Mouse (Mus musculus) brain, adult 2 months (tissue): ENCODE measurements around the gene Sypl.
"Not testable (repeated sequence)": the region's sequence is repeated elsewhere in the genome, so short reads cannot be mapped to it uniquely, and the experiment has no call there.

Source experiments
- DNase-seq: peaks from one replicate; pipeline ENCODE4 v3.0.0; 2011; ENCODE audit warnings: low read depth, low spot score

The Sypl gene

GRCm38 (mm10) chr12:32943347-32943746 lies 10.3 kb upstream of the Sypl start:
- DNase-seq, result peak; percentile 39

DNA sequence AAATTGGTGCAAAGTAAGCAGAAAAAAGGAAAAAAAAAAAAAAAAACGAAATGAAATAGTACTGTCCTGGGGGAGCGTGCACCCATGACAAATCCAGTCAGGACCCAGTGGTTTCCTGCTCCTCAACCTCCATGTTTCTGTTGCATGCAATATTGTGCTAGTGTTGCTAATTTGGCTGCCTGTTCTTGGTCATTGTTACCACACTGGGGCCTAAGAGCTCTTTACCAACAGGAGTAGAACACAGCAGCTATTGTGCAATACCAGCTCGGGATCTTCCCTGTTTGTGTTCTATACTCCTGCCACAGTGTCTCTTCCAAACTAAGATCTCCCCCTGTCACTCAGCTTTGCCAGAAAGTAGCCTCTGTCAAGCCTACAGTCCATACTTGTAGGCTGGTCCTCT lies 9.7 kb upstream of the Sypl start:
- peak; percentile 33 for DNase-seq

DNA sequence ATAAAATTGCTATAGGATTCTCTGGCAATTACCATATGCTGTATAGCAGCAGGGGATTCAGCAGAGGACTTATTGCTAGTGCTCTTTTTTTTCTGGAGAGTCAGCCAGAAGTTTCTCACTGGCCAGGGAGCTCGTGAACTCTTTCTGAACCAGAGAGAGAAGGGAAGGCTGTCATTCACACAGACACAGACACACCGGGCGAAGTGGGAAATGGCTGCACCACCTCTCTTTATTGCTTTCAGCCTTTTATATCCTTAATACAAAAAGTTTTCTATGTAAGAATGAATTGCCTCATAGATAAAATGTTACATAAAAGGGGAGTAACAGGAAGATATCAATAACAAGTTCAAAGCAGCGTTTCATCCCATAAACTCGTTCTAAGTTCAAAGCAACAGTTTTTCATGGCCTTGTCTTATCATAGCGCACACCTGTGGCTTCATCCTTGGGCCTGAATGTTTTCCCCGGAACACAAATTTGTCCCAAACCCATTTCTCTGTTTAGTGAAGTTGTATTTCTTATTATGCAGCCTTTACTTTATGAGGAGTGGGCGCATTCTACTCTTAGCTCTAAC lies 8.7 kb upstream of the Sypl start:
- no peak for DNase-seq

GRCm38 (mm10) chr12:32946376-32946775 lies 7.3 kb upstream of the Sypl start:
- DNase-seq, result no peak

DNA sequence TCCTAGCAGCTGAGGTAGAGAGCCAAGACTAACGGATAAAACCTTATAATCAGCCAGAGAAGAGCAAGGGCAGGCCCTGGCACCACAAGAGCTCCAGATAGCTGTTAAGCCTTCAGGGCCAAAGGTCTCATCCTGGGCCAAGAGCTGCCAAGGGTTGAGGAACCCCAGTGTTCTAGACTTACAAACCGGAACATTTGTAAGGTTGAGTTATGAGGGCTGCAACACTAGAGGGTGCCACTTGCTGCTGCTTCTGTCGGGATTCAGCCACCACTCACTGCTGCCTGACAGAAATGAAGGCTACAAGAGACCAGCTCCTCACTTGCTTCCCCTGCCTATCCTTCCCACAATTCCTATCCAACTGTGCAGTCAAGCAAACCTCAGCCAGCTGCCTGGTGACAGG lies 1.3 kb upstream of the Sypl start:
- peak; percentile 88 for DNase-seq

DNA sequence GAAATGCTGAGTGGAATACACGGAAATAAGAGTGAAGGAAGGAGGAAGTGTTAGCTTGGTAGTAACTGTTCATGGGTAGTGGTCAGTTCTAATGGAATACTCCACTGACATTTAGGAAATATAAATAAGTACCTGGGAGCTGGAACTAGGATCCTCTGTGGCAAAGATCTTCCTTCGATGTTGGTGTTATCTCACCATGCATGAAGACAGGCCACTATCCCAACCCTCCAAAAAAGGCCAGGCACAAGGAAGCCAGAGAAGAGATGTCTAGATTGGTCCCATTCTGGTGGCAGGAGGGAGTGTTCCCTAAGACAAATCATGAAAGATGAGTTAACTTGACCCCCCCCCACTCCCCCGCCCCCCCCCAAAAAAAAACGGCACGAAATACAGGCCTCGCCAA lies 625 bp upstream of the Sypl start:
- no peak for DNase-seq

- DNase-seq, result peak; percentile 36
Observed at GRCm38 (mm10) chr12:32954216-32955021, 728 bp downstream of the Sypl start.

DNA sequence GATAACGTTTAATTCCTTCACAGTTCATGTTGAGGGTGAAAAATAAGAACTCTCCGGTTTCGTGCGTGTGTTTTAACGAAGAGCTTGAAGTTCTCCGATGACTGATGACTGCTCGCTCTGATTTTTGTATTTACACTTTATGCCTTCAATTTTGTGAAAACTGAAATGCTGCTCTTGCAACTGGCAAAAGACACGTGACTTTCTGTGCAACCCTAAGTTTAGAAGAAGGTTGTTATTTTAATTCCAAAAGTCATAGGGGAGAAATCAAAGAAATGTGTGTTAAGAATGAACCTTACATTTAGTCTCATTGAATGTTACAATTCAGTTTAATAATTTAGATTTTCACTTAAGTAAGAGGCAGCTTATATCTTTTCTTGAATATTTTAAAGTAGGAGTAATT lies 1.3 kb downstream of the Sypl start:
- DNase-seq, result no peak

GRCm38 (mm10) chr12:32957211-32957610 lies 3.5 kb downstream of the Sypl start:
- DNase-seq, result no peak

DNA sequence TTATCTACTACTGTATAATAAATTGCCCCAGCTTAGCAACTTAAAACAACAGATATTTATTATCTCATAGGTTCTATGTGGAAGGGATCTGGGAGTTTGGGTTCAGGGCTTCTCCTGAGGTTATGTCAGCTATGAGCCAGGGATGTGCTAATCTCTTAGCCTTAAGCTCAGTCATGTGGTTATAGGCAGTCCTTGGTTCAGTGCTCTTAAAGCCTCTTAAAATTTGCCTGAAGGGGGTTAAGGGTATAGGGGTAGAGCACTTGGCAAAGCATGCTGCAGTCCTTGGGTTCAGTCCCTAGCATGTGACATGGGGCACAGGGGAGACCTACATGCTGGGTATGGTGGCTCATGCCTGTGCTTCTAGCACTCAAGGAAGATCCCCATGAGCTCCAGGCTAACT lies 8.4 kb downstream of the Sypl start:
- DNase-seq, result no peak

DNA sequence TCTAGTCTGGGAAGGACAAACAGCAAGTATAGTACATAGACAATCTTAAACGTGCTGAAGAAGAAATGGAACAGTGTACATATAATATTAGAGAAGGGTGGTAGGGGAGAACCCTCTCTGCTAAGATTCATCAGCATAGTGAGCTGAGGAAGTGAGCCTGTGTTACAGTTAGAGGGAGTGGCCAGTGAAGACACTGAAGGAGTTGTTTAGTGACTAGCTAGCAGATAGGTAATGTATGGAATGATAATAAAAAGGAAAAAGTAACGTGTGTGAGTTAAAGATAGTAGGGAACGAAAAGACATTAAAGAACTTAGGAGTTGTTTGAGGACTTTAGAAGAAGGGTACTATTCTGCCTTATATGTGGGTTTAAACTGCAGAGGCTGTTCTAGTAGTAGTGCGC lies 10.2 kb downstream of the Sypl start:
- no peak for DNase-seq

- DNase-seq, result peak; percentile 22
Observed at GRCm38 (mm10) chr12:32972287-32972686, 18.6 kb downstream of the Sypl start.

DNA sequence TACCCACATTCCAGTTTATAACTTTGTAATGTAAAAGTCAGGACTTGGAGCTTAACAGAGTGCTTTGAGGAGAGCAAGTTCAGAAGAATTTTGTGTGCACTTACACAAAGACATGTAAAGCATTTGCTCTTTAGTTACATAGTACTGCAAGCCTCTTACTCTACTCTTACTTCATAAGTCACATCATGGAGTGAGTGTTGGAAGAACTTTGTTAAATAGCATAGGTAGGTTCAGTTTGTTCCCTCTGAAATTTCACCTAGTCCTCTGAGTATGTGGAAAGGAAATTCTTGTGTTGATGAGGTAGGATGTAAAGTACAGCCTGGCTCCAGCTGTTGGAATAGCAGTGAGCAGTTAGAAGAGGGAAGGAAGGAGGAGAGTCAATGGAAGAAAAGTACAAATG lies 21.2 kb downstream of the Sypl start:
- DNase-seq, result no peak

GRCm38 (mm10) chr12:32975501-32975900 lies 21.8 kb downstream of the Sypl start:
- no peak for DNase-seq

DNA sequence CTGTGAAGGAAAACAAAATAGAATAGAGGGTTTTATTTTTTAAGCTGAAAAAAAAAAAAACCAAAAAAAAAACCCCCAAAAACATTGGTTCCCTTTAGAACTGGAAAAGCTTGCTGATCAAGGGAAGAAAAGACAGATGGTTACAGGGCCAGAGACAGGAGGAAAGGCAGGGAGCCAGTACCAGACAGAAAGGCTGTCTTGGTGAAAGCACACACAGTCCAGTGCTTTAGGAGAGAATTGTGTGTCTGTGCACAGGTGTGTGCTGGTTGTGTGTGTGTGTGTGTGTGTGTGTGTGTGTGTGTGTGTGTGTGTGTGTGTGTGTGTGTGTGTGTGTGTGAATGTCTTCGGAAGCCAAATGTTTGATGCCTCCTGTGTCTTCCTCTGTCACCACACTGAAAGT lies 28.9 kb downstream of the Sypl start:
- peak; percentile 89 for DNase-seq

GRCm38 (mm10) chr12:32983081-32983480 lies 29.4 kb downstream of the Sypl start:
- no peak for DNase-seq

- peak; percentile 75 for DNase-seq
Observed at GRCm38 (mm10) chr12:32986284-32986683, 32.6 kb downstream of the Sypl start.

GRCm38 (mm10) chr12:32989731-32990130 lies 36.0 kb downstream of the Sypl start:
- peak; percentile 69 for DNase-seq

- no peak for DNase-seq
Observed at GRCm38 (mm10) chr12:32994081-32994480, 40.4 kb downstream of the Sypl start.

DNA sequence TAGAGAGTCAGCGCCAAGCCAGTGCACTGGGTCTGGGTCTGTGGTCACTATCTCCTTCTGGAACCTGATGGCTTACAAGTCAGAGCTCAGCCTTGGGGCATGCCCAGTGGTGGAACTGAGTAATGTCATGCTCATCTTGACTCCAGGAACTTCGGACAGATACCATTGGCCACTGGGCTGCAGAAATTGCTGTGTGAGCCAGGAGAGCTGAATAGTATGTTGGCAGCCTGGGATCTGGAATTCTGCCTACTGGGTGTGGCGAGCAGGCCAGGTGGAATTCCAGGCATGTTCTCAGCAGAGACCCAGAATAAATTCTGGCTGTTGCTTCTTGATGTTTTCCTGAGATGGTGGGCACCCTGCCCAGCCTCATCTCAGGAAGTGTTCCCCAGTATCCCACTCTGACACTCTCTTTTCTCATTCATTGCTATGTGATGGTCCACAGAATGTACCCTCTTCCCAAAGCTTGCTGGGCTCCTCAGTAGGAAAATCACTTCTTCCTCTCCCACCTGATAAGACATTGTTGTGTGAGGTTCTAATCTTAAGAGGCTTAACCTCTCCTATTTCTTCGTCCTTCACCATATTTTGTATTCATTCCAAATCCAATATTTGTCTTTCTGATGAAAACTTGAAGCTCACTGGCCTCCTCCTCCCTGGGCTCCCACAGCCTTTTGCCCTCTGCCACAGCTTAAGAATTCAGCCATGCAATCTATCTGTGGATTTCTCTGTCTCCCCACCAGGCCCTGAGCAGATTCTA lies 41.6 kb downstream of the Sypl start:
- DNase-seq, result peak; percentile 53

GRCm38 (mm10) chr12:32998766-32999165 lies 45.1 kb downstream of the Sypl start:
- no peak for DNase-seq

DNA sequence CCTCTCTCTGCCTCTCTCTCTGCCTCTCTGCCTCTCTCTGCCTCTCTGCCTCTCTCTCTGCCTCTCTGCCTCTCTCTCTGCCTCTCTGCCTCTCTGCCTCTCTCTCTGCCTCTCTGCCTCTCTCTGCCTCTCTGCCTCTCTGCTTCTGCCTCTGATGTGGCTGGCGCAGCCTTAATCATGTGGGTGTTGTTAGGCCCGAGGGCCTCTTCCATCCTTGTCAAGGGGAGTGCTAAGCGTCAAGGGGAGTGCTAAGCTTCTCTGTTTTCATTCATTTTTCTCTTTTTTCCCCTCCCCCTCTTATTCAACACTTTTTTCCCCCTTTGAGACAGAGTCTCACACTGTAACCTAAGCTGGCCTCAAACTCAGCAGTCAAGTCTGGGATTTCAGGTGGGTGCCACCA lies 46.1 kb downstream of the Sypl start:
- DNase-seq, result not testable (repeated sequence)

GRCm38 (mm10) chr12:33000402-33000801 lies 46.7 kb downstream of the Sypl start:
- peak; percentile 44 for DNase-seq
